Mouse (Mus musculus) megakaryocyte, embryonic 14.5 days (primary cell): ENCODE data around the gene Lat2.

Source experiments
- FLI1 ChIP-seq: IDR thresholded peaks from 2 replicates; pipeline ENCODE4 v1.6.1; 2012; ENCODE audit warnings: low read length, inconsistent platforms, mixed read lengths
- GATA1 ChIP-seq: IDR thresholded peaks from 3 replicates; pipeline ENCODE4 v1.6.1; 2012; ENCODE audit warnings: mixed read lengths, low read length, inconsistent platforms, borderline replicate concordance

DNA sequence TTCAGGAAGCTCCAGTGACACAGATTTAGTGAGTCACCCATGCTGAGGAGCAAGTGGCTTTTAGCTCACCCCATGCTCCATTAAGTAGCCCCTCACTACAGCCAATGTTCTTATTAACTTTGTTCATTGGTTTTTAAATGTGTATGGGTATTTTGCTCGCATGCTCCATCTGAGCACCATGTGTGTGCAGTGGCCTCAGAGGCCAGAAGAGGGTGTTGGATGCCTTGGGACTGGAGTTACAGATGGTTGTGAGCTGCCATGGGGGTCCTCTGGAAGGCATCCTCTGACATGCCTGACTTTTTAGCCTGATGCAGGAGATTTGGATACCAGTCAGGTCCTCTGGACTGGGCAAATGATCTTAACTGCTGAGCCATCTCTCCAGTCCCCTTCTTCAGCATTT, 29.3 kb upstream of the Lat2 start:
- TF ChIP-seq GATA1 = no peak
- no peak for TF ChIP-seq FLI1
